Mouse (Mus musculus): ENCODE measurements around the gene Cys1.

Cys1 gene

DNA sequence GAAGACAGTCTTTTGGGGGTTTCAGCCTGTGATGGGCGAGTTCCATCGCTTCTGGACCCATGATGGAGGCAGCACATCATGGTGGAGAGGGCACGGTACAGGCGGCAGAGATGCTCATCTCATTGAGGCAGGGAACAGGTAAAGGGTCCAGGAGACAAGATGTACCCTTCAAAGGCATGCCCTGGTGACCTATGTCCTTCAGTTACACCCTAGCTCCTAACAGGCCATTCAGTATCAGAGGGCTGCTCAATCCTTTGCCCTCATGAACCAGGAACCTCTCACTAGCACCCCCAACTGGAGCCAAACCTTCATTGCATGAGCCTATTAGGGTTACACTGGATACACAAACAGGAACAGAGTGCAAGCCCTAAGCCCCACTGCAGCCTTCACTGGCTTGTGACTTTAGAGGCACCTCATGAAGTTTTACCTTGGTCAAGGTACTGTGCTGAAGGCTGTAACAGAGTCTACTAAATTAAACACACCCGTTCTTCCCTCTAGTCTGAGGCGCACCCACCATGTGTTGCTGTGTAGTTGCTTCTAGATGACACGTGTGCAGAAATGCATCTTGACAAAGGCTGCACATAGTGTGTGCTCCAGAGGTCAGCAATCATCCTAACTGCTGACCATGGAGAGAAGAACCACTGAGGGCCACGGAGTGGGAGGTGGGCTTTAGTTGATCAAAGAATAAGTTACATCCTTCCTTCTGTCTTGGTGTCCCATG, 16.0 kb upstream of the Cys1 start:
- no peak for DNase-seq (ENCODE audit: low spot score in 2 of 2)

DNA sequence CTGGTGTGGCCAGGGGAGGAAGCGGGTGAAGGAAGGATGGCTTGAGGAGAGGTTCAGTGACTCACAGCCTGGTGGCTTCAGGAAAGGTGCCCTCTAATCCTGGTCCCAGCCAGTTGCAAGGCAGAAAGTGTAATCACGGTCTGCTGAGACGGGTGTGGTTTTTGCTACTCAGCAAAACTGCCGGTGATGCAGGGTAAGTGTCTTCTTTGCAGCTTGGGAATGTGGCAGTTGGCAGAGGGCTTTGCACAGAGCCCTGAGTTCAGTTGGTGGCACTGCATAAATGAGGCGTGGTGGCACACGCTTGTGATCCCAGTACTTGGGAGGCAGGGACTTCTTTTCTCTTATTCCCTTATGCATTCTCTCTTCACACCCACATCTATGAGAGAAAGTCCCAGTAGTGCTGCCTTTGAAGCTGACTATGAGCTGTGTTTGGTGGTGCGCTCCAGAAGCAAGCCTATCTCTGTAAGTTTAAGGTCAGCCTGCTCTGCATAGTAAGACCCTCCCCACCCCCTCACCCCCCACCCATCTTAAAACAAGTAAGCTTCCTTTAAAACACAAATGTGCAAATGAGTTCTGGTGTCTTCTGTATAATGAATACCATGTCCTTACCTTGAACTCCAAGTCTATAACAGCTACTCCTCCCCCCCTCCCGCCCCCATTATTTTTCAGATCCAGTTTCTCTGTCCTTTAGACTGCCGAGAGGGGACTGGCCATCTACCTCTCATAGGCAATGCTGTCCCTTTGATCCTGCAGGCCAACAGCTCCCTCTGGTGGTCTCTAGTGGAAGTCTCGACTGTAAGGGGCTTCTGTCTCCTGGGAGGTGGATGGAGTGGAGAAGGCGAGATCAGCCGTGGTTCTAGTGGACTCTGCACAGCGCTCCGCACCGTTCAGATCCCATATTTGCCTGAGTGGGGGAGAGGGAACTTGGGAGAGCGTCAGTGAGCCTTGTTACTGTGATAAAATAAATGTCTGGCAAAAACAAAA, 15.2 kb upstream of the Cys1 start:
- DNase-seq (ENCODE audit: low spot score in 2 of 2) = peak in 1 of 2 experiments; percentile 85

DNA sequence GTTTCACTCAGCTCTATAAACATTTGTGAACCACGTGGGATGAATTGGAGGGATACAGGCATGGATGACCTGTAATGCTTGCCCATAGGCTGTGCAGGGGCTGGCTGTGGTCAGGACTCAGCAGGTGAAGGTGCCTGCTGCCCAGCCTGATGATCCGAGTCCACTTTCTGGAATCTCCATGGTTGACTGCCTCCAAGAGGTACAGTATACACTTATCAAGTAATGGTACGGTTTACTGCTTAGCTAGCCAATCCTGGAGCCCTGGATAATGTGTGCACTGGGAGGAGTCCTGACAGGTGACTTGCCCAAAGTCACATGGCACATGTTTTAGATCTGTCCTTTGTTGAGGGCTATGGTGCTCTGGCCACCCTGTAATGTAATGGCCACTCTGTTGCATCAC, 8.7 kb upstream of the Cys1 start:
- DNase-seq (ENCODE audit: low spot score in 2 of 2) = no peak

DNA sequence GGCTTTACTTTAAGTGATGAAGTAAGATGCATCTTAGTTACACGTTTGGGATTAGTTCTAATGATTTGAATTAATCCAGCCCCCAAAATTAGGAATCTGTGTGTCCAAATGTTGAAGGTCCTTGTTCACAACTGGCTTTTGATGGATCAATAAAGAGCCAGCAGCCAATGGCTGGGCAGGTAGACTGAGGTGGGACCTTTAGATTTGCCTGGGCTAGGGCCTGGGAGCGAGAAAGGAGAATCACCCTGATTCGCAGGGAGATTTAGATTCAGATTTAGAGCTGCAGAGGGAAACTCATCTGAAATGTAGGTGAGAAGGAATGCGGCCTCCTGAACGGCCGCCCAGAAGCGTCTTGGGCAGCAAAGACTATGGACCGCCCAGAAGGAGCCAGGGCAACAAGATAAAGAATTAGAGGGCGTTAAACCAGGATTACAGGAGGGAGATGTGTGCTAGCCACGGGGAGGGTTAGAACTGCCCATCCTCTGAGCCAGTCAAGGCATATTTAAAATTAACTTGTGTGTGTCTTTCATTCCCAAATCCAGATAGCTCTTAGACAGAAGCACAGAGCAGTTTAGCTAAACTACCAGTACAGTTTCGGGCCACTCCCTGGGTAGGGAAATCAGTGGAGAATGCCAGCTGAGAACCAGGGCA, 5.2 kb upstream of the Cys1 start:
- no peak for DNase-seq (ENCODE audit: low spot score in 2 of 2)

DNA sequence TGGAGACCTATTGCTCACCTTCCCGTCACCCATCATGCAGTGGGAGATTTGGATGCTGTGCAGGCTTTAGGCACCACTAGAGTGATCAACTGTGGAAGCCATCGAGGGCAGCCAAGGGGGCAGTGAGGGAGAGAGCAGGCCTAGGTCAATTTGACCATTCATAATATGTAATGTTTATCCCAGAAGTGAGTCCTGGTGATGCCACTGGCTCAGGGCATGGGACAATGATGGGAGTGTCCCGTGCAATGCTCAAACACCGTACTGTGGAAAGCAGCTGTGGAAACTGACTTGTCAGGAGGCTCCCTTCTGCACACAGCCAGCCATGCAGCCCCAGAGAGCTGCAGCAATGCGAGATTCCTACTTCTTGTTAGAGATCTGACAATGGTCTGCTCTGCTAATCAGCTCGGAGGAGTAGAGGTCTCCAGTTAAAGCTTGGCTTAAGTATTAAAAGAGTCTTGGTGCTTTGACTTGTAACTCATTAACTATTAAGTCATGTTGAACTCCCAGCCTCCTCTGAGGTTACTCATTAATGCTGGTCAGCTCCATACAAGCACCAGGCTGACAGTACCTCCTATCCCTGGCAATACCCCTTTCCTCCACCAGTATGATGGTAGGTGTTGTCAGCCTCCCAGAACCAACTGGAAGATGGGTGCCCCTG, 4.6 kb upstream of the Cys1 start:
- DNase-seq (ENCODE audit: low spot score in 2 of 2) = no peak

DNA sequence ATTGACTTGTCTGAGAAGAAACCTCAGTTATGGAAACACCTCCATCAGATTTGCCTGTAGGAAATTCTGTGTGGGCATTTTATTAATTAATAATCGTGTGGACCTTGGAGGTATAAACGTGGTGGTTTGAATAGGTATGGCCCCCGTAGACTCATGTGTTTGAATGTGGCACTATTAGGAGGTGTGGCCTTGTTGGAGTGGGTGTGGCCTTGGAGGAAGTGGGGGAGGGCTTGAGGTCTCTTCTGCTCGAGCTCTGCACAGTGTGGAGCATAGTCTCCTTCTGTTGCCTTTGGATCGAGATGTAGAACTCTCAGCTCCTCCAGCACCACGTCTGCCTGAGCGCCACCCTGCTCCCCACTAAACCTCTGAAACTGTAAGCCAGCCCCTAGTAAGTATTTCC, 1.8 kb upstream of the Cys1 start:
- DNase-seq (ENCODE audit: low spot score in 2 of 2) = no peak

DNA sequence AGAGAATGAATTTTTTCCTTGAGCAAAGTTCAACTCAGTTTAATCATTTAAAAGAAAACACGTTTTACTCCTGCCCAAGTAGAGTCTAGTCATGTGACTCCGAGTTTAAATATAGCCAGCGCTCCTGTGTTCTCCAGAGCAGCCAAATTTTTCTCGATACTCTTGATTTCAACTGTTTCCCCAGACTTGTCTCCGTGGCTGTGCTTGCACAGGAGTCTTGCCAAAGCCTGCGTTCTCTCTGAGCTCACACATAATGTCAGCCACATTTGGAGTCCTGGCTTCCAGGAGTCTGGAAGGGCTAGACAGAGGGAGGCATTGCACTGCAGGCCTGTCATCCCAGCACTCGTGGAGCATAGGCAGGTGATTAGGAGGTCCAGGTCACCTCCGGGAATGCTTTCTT, 950 bp upstream of the Cys1 start:
- DNase-seq (ENCODE audit: low spot score in 2 of 2) = no peak

DNA sequence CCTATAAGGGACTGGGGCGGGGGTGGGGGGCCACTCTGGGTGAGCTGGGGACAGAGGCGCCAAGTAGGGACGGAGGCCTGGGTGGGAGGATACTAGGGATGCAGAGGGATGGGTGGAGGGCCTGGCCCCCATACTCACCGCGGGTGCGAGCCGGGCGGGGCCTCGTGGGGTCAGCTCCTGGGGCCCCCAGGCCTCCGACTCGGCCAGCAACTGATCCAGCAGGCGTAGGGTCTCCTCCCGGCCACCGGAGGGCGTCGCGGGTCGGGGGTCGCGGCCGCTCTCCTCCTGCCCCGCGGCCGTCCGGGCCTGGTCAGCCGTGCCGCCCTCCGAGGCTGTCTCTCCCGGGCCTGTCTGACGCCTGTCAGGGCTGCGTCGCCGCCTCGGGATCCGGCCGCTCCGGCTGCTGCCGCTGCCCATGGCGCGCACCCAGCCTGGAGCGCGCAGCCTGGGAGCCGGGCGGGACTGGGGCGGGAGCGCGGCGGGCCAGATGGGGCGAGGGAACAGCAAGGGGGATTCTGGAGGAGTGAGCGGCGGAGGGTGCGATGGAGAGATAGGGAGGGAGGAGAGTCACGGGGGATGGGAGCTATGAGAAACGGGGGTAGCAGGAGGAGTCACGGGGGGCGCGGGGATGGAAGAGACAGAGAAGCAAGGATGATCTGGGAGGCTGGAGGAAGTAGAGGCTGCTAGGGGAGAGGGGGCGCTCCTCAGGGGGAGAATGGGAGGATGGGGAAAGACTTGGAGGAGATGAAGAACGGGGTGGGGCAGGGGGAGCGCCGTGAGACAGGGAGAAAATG, 924 bp downstream of the Cys1 start:
- DNase-seq (ENCODE audit: low spot score in 2 of 2) = no peak

DNA sequence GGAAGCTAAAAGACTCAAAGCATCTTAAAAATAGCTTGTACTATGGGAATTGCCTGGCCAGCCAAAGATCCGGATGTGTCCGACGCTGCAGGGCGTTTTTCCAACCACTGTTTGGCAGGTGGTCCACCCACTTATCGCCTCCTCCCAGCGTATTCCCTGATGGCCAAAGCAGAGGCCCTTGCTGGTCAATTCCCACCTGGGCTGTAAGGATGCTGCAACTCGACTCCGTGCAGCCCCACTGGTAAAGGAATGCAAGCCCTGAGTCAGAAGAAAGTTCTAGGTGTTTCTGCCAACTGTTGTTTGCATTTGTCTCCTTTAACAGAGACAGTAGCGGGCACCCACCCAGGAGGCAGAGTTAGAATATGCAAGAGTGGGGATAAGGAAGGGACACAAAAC, 1.5 kb downstream of the Cys1 start:
- DNase-seq (ENCODE audit: low spot score in 2 of 2) = no peak

DNA sequence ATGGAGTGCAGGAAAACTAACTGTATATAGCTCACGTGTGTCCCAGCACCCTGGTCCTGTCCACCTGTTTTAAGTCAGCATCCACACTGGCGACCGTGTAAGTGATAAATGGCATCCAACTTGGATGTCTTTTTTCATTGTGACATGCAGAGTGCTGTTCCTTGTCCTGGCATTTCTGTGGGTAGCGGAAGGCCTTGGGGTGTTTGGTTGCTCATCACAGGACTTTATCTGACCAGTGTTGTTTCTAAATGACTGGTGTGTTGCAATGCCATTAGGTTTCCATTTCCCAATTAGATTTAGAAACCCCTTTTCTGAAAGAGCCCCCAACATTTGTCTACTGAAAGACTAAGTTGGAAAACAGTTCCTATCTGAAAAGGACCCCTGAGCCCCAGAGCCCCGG, 19.5 kb downstream of the Cys1 start:
- no peak for DNase-seq (ENCODE audit: low spot score in 2 of 2)

DNA sequence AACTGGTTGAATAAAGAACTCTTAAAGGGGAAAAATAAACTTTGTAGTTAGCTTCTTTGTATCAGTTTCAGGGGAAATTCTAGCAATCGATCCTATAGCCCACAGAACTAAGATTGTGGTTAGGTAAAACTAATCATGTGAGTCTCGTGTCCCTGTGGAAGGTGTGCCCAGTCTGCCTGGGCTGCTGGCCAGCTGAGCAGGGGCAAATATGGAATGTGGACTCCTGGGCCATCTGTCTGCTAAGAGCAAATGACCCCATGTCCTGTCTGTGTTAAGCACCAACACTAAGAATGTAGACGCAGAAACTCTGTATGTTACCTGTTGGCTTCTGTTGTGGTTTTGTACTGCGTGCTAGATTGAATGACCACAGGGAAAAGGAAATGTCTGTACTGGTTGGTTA, 20.5 kb downstream of the Cys1 start:
- DNase-seq (ENCODE audit: low spot score in 2 of 2) = no peak

DNA sequence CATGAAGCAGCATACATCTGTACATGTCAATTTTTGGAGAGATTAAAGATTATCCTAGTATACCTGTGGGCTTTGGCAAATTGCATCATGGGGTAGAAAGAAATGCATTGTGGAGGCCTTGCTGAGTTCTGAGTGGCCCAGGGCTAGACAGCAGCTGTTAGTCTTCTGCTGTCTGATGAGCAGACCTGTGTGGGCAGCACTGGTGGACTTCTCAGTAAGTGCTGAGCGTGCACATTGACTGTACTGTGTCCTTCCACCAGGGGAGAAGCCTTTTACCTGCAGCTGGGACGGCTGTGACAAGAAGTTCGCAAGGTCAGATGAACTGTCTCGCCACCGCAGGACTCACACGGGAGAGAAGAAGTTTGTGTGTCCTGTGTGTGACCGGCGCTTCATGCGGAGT, 21.7 kb downstream of the Cys1 start:
- no peak for DNase-seq (ENCODE audit: low spot score in 2 of 2)

DNA sequence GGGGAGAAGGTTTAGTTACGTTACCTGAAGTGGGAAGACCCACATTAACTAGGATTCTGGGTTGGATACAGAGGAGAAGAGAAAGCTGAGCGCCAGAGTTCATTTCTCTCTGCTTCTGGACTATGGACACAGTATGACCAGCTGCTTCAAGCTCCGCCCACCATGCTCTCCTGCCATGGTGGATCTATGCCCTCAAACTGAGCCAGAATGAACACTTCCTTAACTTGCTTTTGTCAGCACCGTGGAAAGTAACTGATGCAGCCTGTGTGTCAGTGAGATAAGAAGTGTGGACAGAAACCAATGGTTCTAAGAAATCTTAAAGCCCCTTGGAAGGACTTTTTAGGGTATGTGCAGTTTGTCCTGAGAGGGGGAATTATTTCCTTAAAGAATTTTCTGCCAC, 22.6 kb downstream of the Cys1 start:
- no peak for DNase-seq (ENCODE audit: low spot score in 2 of 2)

DNA sequence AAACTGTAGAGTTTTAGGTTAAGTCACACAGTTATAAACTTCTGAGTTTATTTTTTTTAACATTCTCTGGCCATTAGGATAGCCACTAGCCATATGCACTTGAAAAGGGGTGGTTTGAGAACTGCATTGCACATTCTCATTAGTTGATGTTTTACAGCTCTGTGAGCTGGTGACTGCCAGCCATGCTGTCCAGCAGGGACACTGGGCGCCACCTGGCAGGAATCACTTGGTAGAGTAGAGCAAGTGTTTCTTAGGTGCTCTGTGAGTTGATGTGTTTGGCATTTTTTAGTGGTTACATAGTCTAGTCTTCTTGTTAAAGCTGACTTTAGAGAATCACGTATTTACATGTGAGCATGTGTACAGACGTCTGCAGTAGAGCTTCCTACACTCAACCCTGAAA, 25.2 kb downstream of the Cys1 start:
- no peak for DNase-seq (ENCODE audit: low spot score in 2 of 2)

DNA sequence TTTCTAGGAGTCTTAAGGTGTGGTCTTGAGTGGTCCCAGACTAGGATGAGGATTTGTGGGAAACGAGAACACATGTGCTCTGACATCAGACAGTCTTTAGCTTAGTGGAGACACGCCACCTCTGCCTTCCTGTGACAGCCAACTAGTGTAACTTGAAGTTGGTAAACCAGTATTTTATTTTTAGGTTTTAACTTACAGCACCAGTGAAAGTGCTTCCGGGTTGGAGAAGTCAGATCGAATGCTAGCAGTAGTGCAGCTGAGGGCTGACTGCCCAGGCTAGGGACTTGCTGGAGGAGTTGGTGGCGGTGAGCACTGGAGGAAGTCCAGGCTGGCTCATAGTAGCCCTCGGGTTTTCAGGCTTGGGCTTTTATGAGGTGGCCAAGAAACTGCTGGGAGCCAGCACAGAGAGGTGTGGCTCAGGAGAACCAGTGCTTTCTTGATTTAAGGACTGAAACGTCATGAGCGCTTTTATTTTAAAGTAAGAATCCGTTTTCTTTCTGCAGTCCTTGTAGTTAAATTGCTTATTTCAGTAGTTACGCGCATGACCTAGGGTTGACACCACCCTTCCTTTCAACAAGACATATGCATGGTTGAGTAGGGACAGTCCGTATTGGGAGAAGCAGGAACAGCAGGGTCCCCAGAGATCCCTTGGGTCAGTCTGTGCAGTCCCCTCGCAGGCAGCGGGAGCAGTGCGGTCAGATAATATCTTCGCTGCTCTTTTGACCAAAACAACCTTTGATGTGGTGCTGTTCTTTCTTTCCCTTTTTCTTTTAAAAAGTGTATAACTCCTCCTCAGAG, 27.3 kb downstream of the Cys1 start:
- DNase-seq (ENCODE audit: low spot score in 2 of 2) = no peak

DNA sequence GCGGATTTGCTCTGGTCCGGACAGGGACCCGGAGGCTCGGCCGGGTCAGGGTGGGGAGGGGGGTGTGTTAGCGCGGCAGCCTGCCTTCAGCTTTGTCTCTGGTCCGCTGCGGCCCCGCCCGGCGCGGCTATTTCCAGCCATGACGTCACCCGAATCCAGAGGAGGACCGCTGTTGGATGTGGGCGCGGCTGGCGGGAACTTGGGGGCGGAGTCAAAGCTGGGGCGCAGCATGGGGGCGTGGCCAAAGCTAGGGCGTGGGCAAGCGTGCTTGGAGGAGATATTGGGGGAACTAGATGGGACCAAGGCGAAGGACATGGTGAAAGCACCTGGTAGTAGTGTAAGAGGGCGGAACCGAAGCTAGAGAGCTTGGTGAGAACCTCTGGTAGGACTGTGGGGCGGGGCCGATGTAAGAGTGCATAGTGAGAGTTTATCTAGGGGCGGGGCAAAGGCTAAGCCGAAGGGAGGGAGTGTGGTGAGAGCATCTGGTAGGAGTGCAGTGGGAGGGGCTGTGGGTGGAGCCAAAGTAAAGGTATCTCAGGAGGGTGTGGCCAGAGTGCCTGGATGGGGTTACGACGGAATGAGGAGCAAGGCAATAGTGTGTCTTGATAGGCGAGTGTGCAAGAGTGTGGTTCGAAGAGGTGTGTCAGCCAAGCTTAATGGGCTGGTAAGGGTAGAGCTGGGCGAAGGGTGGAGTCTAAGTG, 29.8 kb downstream of the Cys1 start:
- peak; percentile 90 to 91 for DNase-seq (ENCODE audit: low spot score in 2 of 2)

DNA sequence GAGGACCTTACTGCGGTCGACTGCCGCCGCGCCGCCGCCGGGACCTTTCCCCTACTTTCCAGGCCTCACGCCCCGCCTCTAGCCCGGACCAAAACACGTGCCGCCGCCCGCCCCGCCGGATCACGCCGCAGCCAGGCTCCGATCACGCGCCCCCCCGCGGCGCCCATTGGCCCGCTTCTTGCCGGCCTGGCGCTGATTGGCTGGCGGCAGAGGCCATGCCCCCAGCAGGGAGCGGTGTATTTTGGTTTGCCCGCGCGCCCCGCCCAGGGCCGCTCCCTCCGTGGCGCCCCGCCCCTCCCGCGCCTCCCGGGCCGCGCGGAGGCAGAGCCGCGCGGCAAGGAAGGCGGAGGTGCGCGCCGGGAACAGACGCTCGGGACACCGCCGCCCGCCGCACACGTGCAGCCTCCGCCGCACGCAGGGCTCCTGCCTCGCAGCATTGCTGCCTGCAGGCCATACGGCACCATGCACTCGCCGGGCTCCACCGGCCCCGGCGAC, 30.5 kb downstream of the Cys1 start, which contains the start of gene Klf11:
Gene Klf11 (plus strand): TSS at position 212 of the 495 bp plus-strand sequence.
- peak; percentile 95 to 98 for DNase-seq (ENCODE audit: low spot score in 2 of 2)

DNA sequence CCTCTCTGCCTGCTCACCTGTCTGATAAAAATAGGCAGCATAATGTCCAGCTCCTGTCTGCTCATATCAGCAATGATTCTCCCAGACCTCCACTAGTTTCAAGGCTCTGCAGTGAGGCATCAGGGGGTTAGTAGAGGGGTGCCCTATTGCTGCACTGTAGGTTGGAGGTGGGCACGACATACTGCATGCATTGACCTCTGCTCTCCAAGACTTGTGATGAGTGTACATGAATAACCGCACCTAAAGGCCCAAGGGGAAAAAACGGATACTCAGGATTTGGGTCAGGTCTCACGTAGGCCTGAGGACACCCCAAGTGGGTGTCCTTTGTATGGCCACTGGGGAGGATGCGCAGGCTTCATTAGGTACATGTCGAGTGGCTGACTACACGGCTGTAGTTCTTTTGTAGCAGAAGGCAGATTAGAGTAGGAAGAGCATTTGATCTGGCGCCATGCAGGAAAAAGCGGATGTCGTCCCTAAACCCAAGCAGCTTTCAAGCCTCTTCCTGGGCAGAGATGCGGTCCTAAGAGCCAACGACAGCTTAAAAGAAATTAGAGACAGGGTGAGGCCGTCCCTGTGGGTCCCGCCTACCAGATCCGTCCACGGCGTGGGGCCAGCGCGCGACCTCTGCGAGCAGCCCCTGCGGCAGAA, 31.1 kb downstream of the Cys1 start:
- no peak for DNase-seq (ENCODE audit: low spot score in 2 of 2)

DNA sequence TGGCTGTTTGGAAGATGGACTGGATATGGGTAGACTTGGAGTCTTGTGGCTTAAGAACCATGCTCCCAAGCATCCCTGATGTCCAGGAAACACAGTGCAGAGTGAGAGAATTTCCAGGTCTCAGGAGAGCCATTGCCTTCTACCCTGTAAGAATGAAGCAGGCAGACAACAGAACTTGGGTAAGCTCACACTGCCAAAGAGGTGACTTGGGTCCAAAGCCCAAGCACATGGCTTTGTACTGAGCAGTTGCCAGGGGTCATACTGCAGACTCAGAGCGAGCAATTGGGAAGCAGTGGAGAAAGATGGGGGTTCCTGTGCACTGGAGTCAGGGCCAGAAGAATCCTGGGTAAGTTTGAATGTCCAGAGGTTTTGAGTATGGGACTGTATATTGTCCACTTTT, 33.5 kb downstream of the Cys1 start:
- no peak for DNase-seq (ENCODE audit: low spot score in 2 of 2)
